Mouse (Mus musculus) kidney, adult 2 months (tissue): Measurements from ENCODE around the gene Thumpd2. TPM values are rescaled to one million over a fixed set of nuclear protein-coding genes. Genes with fewer than 3 reads are reported as not detected.

ENCODE experiments used
- DNase-seq: peaks from one replicate; pipeline ENCODE4 v3.0.0; 2021
- H3K27ac ChIP-seq: fragments of 200-500 bp; 2 replicates; pipeline ENCODE4 v1.5.1; 2012; ENCODE audit warnings: low read depth, low read length, control low read depth, inconsistent platforms; ENCODE audit not compliant: insufficient read depth
- H3K27me3 ChIP-seq: fragments of 200-500 bp; replicated peaks from 2 replicates; pipeline ENCODE4 v1.6.1; 2012; ENCODE audit warnings: mild to moderate bottlenecking, moderate library complexity, low read length, inconsistent platforms; ENCODE audit not compliant: control insufficient read depth, insufficient read depth
- H3K36me3 ChIP-seq: fragments of 200-500 bp; 2 replicates; pipeline ENCODE4 v1.6.1; 2012; ENCODE audit warnings: mild to moderate bottlenecking, moderate library complexity, low read length, inconsistent platforms; ENCODE audit not compliant: control insufficient read depth, insufficient read depth
- H3K4me1 ChIP-seq: fragments of 200-500 bp; 2 replicates; pipeline ENCODE4 v1.6.1; 2011; ENCODE audit warnings: low read length; ENCODE audit not compliant: control insufficient read depth, insufficient read depth
- H3K4me3 ChIP-seq: fragments of 200-500 bp; 2 replicates; pipeline ENCODE4 v1.5.1; 2011; ENCODE audit warnings: mild to moderate bottlenecking, low read depth, low read length, control low read depth; ENCODE audit not compliant: insufficient read depth
- CTCF ChIP-seq: fragments of 200-500 bp; conservative IDR thresholded peaks from 2 replicates; pipeline ENCODE4 v1.5.1; 2011; ENCODE audit warnings: low read depth, mild to moderate bottlenecking, control low read depth, low read length, moderate library complexity, mixed read lengths; ENCODE audit not compliant: insufficient read depth, insufficient read length
- POLR2A ChIP-seq: fragments of 200-500 bp; IDR thresholded peaks from one replicate; pipeline ENCODE4 v1.6.1; 2011; ENCODE audit warnings: low read depth, low read length, control low read depth
- WGBS: fragments of 180-500 bp; shearing (Covaris S2); methylation state at CpG from one replicate; pipeline ENCODE4 v1.1.7; 2018; 5-methylcytosine and 5-hydroxymethylcytosine counted together
- polyA plus RNA-seq: library from polyadenylated mRNA; depleted of rRNA; stranded (reverse); fragments of >200 nt; gene quantifications from 2 replicates; pipeline ENCODE4 v1.2.3, GENCODE M21; 2012

Thumpd2 gene
- polyA plus RNA-seq, 1 experiment: 2.3 TPM

DNA sequence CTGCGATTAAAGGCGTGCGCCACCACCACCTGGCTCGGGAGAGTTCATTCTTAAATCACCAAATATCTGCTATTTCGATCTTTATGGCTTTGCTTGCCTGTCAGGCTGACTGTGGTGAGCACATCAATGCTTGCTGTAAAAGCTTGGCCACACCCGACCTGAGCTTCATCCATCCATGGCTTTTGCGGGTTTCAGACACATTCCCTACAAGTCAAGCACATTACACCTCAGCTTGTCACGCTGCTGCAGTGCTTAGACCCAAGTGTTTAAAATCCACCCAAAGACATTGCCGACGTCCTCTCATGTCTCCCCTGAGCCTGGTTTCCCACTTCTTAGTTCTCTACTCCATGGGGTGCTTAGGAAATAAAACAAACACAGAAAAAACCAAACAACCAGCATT lies 55.8 kb downstream of the Thumpd2 start:
- 77% methylated on average over 10 of the region's 10 CpGs for WGBS
- Histone ChIP-seq H3K4me1 (no peaks in the 10 kb centered on the region), H3K27ac (no peak overlapping the region), H3K4me3 (no peak overlapping the region), H3K36me3 (no peaks in the 10 kb centered on the region), H3K27me3 (no peaks in the 10 kb centered on the region)
- no peak for DNase-seq
- TF ChIP-seq CTCF (no peak), POLR2A (no peak)

GRCm38 (mm10) chr17:81005292-81005691 lies 59.6 kb downstream of the Thumpd2 start:
- 35% methylated on average over 8 of the region's 8 CpGs for WGBS
- TF ChIP-seq CTCF (no peak), POLR2A (no peak)
- no peak overlapping the region for H3K4me3 ChIP-seq

DNA sequence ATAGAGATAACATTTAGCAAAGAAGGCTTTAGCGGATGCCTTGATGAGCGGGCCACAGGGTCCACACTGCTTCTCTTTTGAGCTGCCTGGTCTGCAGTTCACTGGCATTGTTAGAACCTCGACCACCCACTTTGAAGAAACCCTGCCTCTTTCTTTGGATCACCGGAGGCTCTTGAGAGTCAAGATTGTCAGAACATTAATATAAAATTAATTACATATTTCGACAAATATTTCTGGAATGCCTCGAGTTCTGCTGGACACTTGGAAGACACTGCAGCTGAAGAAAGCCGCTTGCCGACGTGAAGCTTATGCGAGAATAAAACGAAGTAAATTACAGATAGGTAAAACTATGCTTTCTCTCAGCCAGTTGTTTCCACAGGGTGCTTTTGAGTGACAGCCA lies 60.4 kb downstream of the Thumpd2 start:
- TF ChIP-seq POLR2A (no peak), CTCF (no peak)
- H3K27ac ChIP-seq: no peak overlapping the region
- H3K27me3 ChIP-seq: no peaks in the 10 kb centered on the region
- 77% methylated on average over 11 of the region's 11 CpGs for WGBS
- DNase-seq: no peak
- H3K4me3 ChIP-seq: no peak overlapping the region
- no peaks in the 10 kb centered on the region for H3K4me1 ChIP-seq
- no peaks in the 10 kb centered on the region; the same call in 1 of the 2 replicates for H3K36me3 ChIP-seq

More at GRCm38 (mm10) chr17:81005292-81005691, 59.6 kb downstream of the Thumpd2 start:
- no peaks in the 10 kb centered on the region for H3K4me1 ChIP-seq
- no peaks in the 10 kb centered on the region; the same call in 1 of the 2 replicates for H3K36me3 ChIP-seq
- H3K27ac ChIP-seq: no peak overlapping the region
- no peak for DNase-seq
- no peaks in the 10 kb centered on the region for H3K27me3 ChIP-seq

GRCm38 (mm10) chr17:81002130-81002529 lies 62.8 kb downstream of the Thumpd2 start:
- no peak overlapping the region for H3K27ac ChIP-seq
- no peak for DNase-seq
- 58% methylated on average over 5 of the region's 5 CpGs for WGBS
- no peaks in the 10 kb centered on the region for H3K27me3 ChIP-seq
- TF ChIP-seq POLR2A: no peak
- TF ChIP-seq CTCF: no peak
- no peaks in the 10 kb centered on the region; the same call in 1 of the 2 replicates for H3K36me3 ChIP-seq
- no peak overlapping the region for H3K4me3 ChIP-seq
- no peaks in the 10 kb centered on the region for H3K4me1 ChIP-seq

DNA sequence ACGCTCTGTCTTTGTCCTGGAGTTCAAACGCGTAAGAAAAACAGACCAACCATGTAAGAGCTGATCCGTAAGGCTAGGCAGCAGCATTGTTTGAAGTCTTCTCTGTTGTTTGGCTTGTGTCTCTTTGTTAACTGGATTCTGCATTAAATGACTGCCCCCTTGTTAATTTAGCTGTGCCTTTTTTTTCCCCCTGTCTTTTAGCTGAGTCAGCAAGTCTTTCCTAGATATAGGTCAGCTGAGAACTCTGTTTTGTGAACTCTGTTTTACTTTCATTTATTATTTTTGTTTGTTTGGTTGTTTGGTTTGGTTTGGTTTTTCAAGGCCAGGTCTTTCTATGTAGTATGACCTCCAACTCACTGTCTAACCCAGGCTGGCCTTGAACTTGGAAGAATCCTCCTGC lies 63.2 kb downstream of the Thumpd2 start:
- Histone ChIP-seq H3K4me1 (no peaks in the 10 kb centered on the region), H3K27me3 (no peaks in the 10 kb centered on the region), H3K36me3 (no peaks in the 10 kb centered on the region; the same call in 1 of the 2 replicates), H3K27ac (no peak overlapping the region), H3K4me3 (no peak overlapping the region)
- no peak for DNase-seq
- 95% methylated on average over 4 of the region's 4 CpGs for WGBS
- no peak for TF ChIP-seq POLR2A
- TF ChIP-seq CTCF: no peak

GRCm38 (mm10) chr17:81001010-81001409 lies 63.9 kb downstream of the Thumpd2 start:
- WGBS: 77% methylated on average over 12 of the region's 12 CpGs
- H3K36me3 ChIP-seq: no peaks in the 10 kb centered on the region; the same call in 1 of the 2 replicates

GRCm38 (mm10) chr17:80998958-80999357 lies 65.9 kb downstream of the Thumpd2 start:
- no peaks in the 10 kb centered on the region for H3K27me3 ChIP-seq
- no peak for TF ChIP-seq CTCF
- no peak for TF ChIP-seq POLR2A
- no peaks in the 10 kb centered on the region for H3K4me1 ChIP-seq
- H3K4me3 ChIP-seq: no peak overlapping the region
- WGBS: 67% methylated on average over 6 of the region's 6 CpGs
- H3K36me3 ChIP-seq: no peaks in the 10 kb centered on the region; the same call in 1 of the 2 replicates
- DNase-seq: no peak
- H3K27ac ChIP-seq: no peak overlapping the region

More at GRCm38 (mm10) chr17:81001010-81001409, 63.9 kb downstream of the Thumpd2 start:
- no peak overlapping the region for H3K4me3 ChIP-seq
- H3K27ac ChIP-seq: no peak overlapping the region
- TF ChIP-seq CTCF: no peak
- no peak for TF ChIP-seq POLR2A
- no peak for DNase-seq
- no peaks in the 10 kb centered on the region for H3K4me1 ChIP-seq
- no peaks in the 10 kb centered on the region for H3K27me3 ChIP-seq
